Mouse (Mus musculus): Measurements from ENCODE around the gene Dbp.
"Not testable (repeated sequence)": the region's sequence is repeated elsewhere in the genome, so short reads cannot be mapped to it uniquely, and the experiment has no call there.

The Dbp gene

GRCm38 (mm10) chr7:45704730-45705442, at the start of gene Dbp:
Gene Dbp, plus strand, starts transcription at chr7:45705088.
- peak; percentile 97 for DNase-seq (ENCODE audit: low spot score)

- DNase-seq (ENCODE audit: low spot score), result no peak
Measured at GRCm38 (mm10) chr7:45660746-45661478, 44.0 kb upstream of the Dbp start.

GRCm38 (mm10) chr7:45661702-45662101, 43.2 kb upstream of the Dbp start:
- DNase-seq (ENCODE audit: low spot score), result not testable (repeated sequence)

GRCm38 (mm10) chr7:45665303-45666138, 39.4 kb upstream of the Dbp start:
- DNase-seq (ENCODE audit: low spot score), result no peak

- DNase-seq (ENCODE audit: low spot score), result no peak
Measured at GRCm38 (mm10) chr7:45666161-45666560, 38.7 kb upstream of the Dbp start, which contains the start of gene Fut2. Gene Fut2, minus strand, starts transcription at chr7:45666394.

GRCm38 (mm10) chr7:45667761-45668160, 37.1 kb upstream of the Dbp start:
- no peak for DNase-seq (ENCODE audit: low spot score)

- DNase-seq (ENCODE audit: low spot score), result no peak
Measured at GRCm38 (mm10) chr7:45668921-45669320, 36.0 kb upstream of the Dbp start.

- no peak for DNase-seq (ENCODE audit: low spot score)
Measured at GRCm38 (mm10) chr7:45677627-45678295, 27.1 kb upstream of the Dbp start.

- DNase-seq (ENCODE audit: low spot score), result no peak
Measured at GRCm38 (mm10) chr7:45678513-45678912, 26.4 kb upstream of the Dbp start.

- peak; percentile 49 for DNase-seq (ENCODE audit: low spot score)
Measured at GRCm38 (mm10) chr7:45679966-45680621, 24.8 kb upstream of the Dbp start.

- DNase-seq (ENCODE audit: low spot score), result no peak
Measured at GRCm38 (mm10) chr7:45681046-45681736, 23.7 kb upstream of the Dbp start.

- peak; percentile 88 for DNase-seq (ENCODE audit: low spot score)
Measured at GRCm38 (mm10) chr7:45682144-45683126, 22.5 kb upstream of the Dbp start.

- no peak for DNase-seq (ENCODE audit: low spot score)
Measured at GRCm38 (mm10) chr7:45683396-45684050, 21.4 kb upstream of the Dbp start, which contains the start of gene Ntn5. Gene Ntn5, plus strand, starts transcription at chr7:45684022.

- DNase-seq (ENCODE audit: low spot score), result no peak
Measured at GRCm38 (mm10) chr7:45685811-45686210, 19.1 kb upstream of the Dbp start.

GRCm38 (mm10) chr7:45686841-45687240, 18.0 kb upstream of the Dbp start:
- DNase-seq (ENCODE audit: low spot score), result no peak

GRCm38 (mm10) chr7:45689099-45689498, 15.8 kb upstream of the Dbp start:
- no peak for DNase-seq (ENCODE audit: low spot score)

GRCm38 (mm10) chr7:45689800-45690199, 15.1 kb upstream of the Dbp start:
- no peak for DNase-seq (ENCODE audit: low spot score)

GRCm38 (mm10) chr7:45692364-45692763, 12.5 kb upstream of the Dbp start:
- no peak for DNase-seq (ENCODE audit: low spot score)
